Mouse (Mus musculus) B cell, adult 2 months (primary cell): ENCODE measurements around the gene Gm4513.
"Not testable (repeated sequence)": the region's sequence is repeated elsewhere in the genome, so short reads cannot be mapped to it uniquely, and the experiment has no call there.

Experiments
- DNase-seq, 2 experiments: peaks; one replicate each; pipeline ENCODE4 v3.0.0; 2022

Gm4513 gene

GRCm38 (mm10) chr7:20598921-20599320, at the start of gene Gm4513:
Gm4513 (minus strand) TSS chr7:20599021.
- DNase-seq: not testable (repeated sequence)

GRCm38 (mm10) chr7:20576141-20576540, 22.7 kb downstream of the Gm4513 start, which contains the start of gene Gm4141:
Gm4141 (minus strand) TSS chr7:20576241.
- not testable (repeated sequence) for DNase-seq

GRCm38 (mm10) chr7:20545657-20546056, 53.2 kb downstream of the Gm4513 start, which contains the start of gene Gm5726:
Gm5726 (minus strand) TSS chr7:20545757.
- not testable (repeated sequence) for DNase-seq
